Mouse (Mus musculus): ENCODE measurements around the gene Wfdc21. TPM values are rescaled to one million over a fixed set of nuclear protein-coding genes. Genes with fewer than 3 reads are reported as not detected.

Wfdc21 gene
- polyA plus RNA-seq, 1 experiment: not detected

- Histone ChIP-seq H3K9me3 (replicated peaks; ENCODE audit: control insufficient read depth, insufficient read depth, low read length, poor library complexity, severe bottlenecking) (no peaks in the 10 kb centered on the region), H3K27me3 (ENCODE audit: control insufficient read depth, insufficient read depth, low read length, poor library complexity, severe bottlenecking) (no peaks in the 10 kb centered on the region), H3K4me3 (ENCODE audit: low read depth, low read length) (no peak overlapping the region; the same call in 1 of the 2 replicates), H3K4me1 (ENCODE audit: control insufficient read depth, insufficient read depth, low read length) (no peaks in the 10 kb centered on the region), H3K9ac (ENCODE audit: low read depth, poor library complexity, severe bottlenecking) (no peak overlapping the region), H3K27ac (ENCODE audit: insufficient read depth, low read length) (no peak overlapping the region), H3K36me3 (ENCODE audit: control insufficient read depth, insufficient read depth, low read length, poor library complexity, severe bottlenecking) (no peaks in the 10 kb centered on the region)
- no peak for TF ChIP-seq CTCF (IDR thresholded peaks at IDR 0.05; ENCODE audit: low read depth, low read length)
Observed at GRCm38 (mm10) chr11:83799871-83800430, 53.2 kb downstream of the Wfdc21 start.

GRCm38 (mm10) chr11:83802166-83802565, 55.4 kb downstream of the Wfdc21 start:
- Histone ChIP-seq H3K9me3 (replicated peaks; ENCODE audit: control insufficient read depth, insufficient read depth, low read length, poor library complexity, severe bottlenecking) (no peaks in the 10 kb centered on the region), H3K27me3 (ENCODE audit: control insufficient read depth, insufficient read depth, low read length, poor library complexity, severe bottlenecking) (no peaks in the 10 kb centered on the region), H3K27ac (ENCODE audit: insufficient read depth, low read length) (no peak overlapping the region), H3K36me3 (ENCODE audit: control insufficient read depth, insufficient read depth, low read length, poor library complexity, severe bottlenecking) (no peaks in the 10 kb centered on the region), H3K9ac (ENCODE audit: low read depth, poor library complexity, severe bottlenecking) (no peak overlapping the region), H3K4me3 (ENCODE audit: low read depth, low read length) (no peak overlapping the region), H3K4me1 (ENCODE audit: control insufficient read depth, insufficient read depth, low read length) (no peaks in the 10 kb centered on the region)
- TF ChIP-seq EP300 (IDR thresholded peaks at IDR 0.05; ENCODE audit: insufficient read depth, low read depth, low read length) (no peak), CTCF (IDR thresholded peaks at IDR 0.05; ENCODE audit: low read depth, low read length) (peak; percentile 7)

Other genes with a start within 250 kb of the Wfdc21 start
- gene Heatr9, start 224.8 kb upstream of the Wfdc21 start, polyA plus RNA-seq (2011; ENCODE audit: insufficient read depth, insufficient read length, low read depth, missing spikeins): not detected in 2 replicates
- not detected in 2 replicates for gene Ccl5, start 216.4 kb upstream of the Wfdc21 start, polyA plus RNA-seq (2011; ENCODE audit: insufficient read depth, insufficient read length, low read depth, missing spikeins)
- not detected in 2 replicates for gene Ccl9, start 168.3 kb upstream of the Wfdc21 start, polyA plus RNA-seq (2011; ENCODE audit: insufficient read depth, insufficient read length, low read depth, missing spikeins)
- not detected in 2 replicates for gene Ccl6, start 153.9 kb upstream of the Wfdc21 start, polyA plus RNA-seq (2011; ENCODE audit: insufficient read depth, insufficient read length, low read depth, missing spikeins)
- gene Rpl9-ps1, start 101.3 kb upstream of the Wfdc21 start, polyA plus RNA-seq (2011; ENCODE audit: insufficient read depth, insufficient read length, low read depth, missing spikeins): not detected in 2 replicates
- gene Ccl3, start 97.6 kb upstream of the Wfdc21 start, polyA plus RNA-seq (2011; ENCODE audit: insufficient read depth, insufficient read length, low read depth, missing spikeins): not detected in 2 replicates
- gene Ccl4, start 84.4 kb upstream of the Wfdc21 start, polyA plus RNA-seq (2011; ENCODE audit: insufficient read depth, insufficient read length, low read depth, missing spikeins): not detected in 2 replicates
- gene Wfdc17, start 42.9 kb upstream of the Wfdc21 start, polyA plus RNA-seq (2011; ENCODE audit: insufficient read depth, insufficient read length, low read depth, missing spikeins): not detected in 2 replicates
- not detected in 2 replicates for gene Wfdc18, start 37.9 kb upstream of the Wfdc21 start, polyA plus RNA-seq (2011; ENCODE audit: insufficient read depth, insufficient read length, low read depth, missing spikeins)
- gene Heatr6, start 6.8 kb downstream of the Wfdc21 start, polyA plus RNA-seq (2011; ENCODE audit: insufficient read depth, insufficient read length, low read depth, missing spikeins): 20.7 and 23.8 TPM in 2 replicates
- gene Hnf1b, start 103.1 kb downstream of the Wfdc21 start, polyA plus RNA-seq (2011; ENCODE audit: insufficient read depth, insufficient read length, low read depth, missing spikeins): 0.27 TPM in 1 of 2 replicates, not detected in the other
- 36.9 and 39.1 TPM in 2 replicates for gene Ddx52, start 195.1 kb downstream of the Wfdc21 start, polyA plus RNA-seq (2011; ENCODE audit: insufficient read depth, insufficient read length, low read depth, missing spikeins)
- 16.0 and 16.4 TPM in 2 replicates for gene Synrg, start 217.5 kb downstream of the Wfdc21 start, polyA plus RNA-seq (2011; ENCODE audit: insufficient read depth, insufficient read length, low read depth, missing spikeins)

All from ES-Bruce4 (cell line).